Mouse (Mus musculus) spleen, adult 2 months (tissue): ENCODE measurements around the gene Tgm6. TPM values are rescaled to one million over a fixed set of nuclear protein-coding genes. Genes with fewer than 3 reads are reported as not detected.

Experiments used
- DNase-seq, 2 experiments: peaks; one replicate each; pipeline versions ENCODE4 v3.0.0 to v3.0.0-alpha.2; 2012 to 2021; ENCODE audit warnings: low spot score in 2 of 2, low read depth in 1 of 2
- H3K27ac ChIP-seq: fragments of 200-500 bp; 2 replicates; pipeline ENCODE4 v1.5.1; 2012; ENCODE audit warnings: low read length, inconsistent platforms; ENCODE audit not compliant: insufficient read depth
- H3K27me3 ChIP-seq: fragments of 200-500 bp; 2 replicates; pipeline ENCODE4 v1.6.1; 2012; ENCODE audit warnings: mild to moderate bottlenecking, moderate library complexity, low read length, inconsistent platforms; ENCODE audit not compliant: control insufficient read depth, insufficient read depth
- H3K36me3 ChIP-seq: fragments of 200-500 bp; 2 replicates; pipeline ENCODE4 v1.6.1; 2012; ENCODE audit warnings: mild to moderate bottlenecking, low read length, inconsistent platforms; ENCODE audit not compliant: control insufficient read depth, insufficient read depth
- H3K4me1 ChIP-seq: fragments of 200-500 bp; 2 replicates; pipeline ENCODE4 v1.6.1; 2011; ENCODE audit warnings: inconsistent platforms; ENCODE audit not compliant: control insufficient read depth, insufficient read depth, insufficient read length
- H3K4me3 ChIP-seq: fragments of 200-500 bp; 2 replicates; pipeline ENCODE4 v1.5.1; 2011; ENCODE audit warnings: mild to moderate bottlenecking, inconsistent platforms; ENCODE audit not compliant: insufficient read depth, insufficient read length; ENCODE audit errors: extremely low read depth
- CTCF ChIP-seq: fragments of 200-500 bp; IDR thresholded peaks from 2 replicates; pipeline ENCODE4 v1.5.1; 2011; ENCODE audit warnings: mild to moderate bottlenecking, inconsistent platforms; ENCODE audit not compliant: insufficient read depth, insufficient read length, insufficient replicate concordance; ENCODE audit errors: extremely low read depth
- POLR2A ChIP-seq: fragments of 200-500 bp; IDR thresholded peaks from 2 replicates; pipeline ENCODE4 v1.6.1; 2011; ENCODE audit warnings: low read depth, low read length, inconsistent platforms
- WGBS: fragments of 180-500 bp; shearing (Covaris S2); methylation state at CpG from one replicate; pipeline ENCODE4 v1.1.7; 2018; 5-methylcytosine and 5-hydroxymethylcytosine counted together
- polyA plus RNA-seq: library from polyadenylated mRNA; depleted of rRNA; stranded (reverse); fragments of >200 nt; gene quantifications from 2 replicates; pipeline ENCODE4 v1.2.3, GENCODE M21; 2012; rRNA removed

Gene Tgm6
- polyA plus RNA-seq: not detected in 2 replicates

GRCm38 (mm10) chr2:130112116-130112515 lies at the start of gene Tgm6:
Tgm6 (plus strand) TSS chr2:130112416.
- Histone ChIP-seq H3K27me3 (no peaks in the 10 kb centered on the region), H3K27ac (no peak within 1 kb of the TSS), H3K36me3 (no peaks in the 10 kb centered on the region), H3K4me3 (no peak within 1 kb of the TSS), H3K4me1 (no peaks in the 10 kb centered on the region)
- TF ChIP-seq CTCF (no peak), POLR2A (no peak)
- WGBS: 69% methylated on average over 4 of the region's 4 CpGs
- no peak for DNase-seq

GRCm38 (mm10) chr2:130068228-130068627 lies 44.0 kb upstream of the Tgm6 start:
- no peaks in the 10 kb centered on the region for H3K27me3 ChIP-seq
- no peak overlapping the region for H3K4me3 ChIP-seq
- no peaks in the 10 kb centered on the region for H3K36me3 ChIP-seq
- no peaks in the 10 kb centered on the region for H3K4me1 ChIP-seq
- no peak overlapping the region for H3K27ac ChIP-seq
- WGBS: 34% methylated on average over 3 of the region's 3 CpGs
- DNase-seq: no peak
- TF ChIP-seq POLR2A: no peak
- TF ChIP-seq CTCF: no peak

GRCm38 (mm10) chr2:130070396-130070795 lies 41.8 kb upstream of the Tgm6 start:
- no peaks in the 10 kb centered on the region for H3K4me1 ChIP-seq
- no peak overlapping the region for H3K27ac ChIP-seq
- no peak for DNase-seq
- no peaks in the 10 kb centered on the region for H3K27me3 ChIP-seq
- no peak overlapping the region for H3K4me3 ChIP-seq
- TF ChIP-seq CTCF (no peak), POLR2A (no peak)
- no peaks in the 10 kb centered on the region for H3K36me3 ChIP-seq
- 86% methylated on average over 2 of the region's 2 CpGs for WGBS

- Histone ChIP-seq H3K4me3 (no peak overlapping the region), H3K27ac (no peak overlapping the region), H3K27me3 (no peaks in the 10 kb centered on the region), H3K4me1 (no peaks in the 10 kb centered on the region), H3K36me3 (no peaks in the 10 kb centered on the region)
- TF ChIP-seq CTCF (no peak), POLR2A (no peak)
- DNase-seq: no peak
- WGBS: 65% methylated on average over 4 of the region's 4 CpGs
Observed at GRCm38 (mm10) chr2:130112804-130113203, 588 bp downstream of the Tgm6 start.

GRCm38 (mm10) chr2:130113379-130113778 lies 1.2 kb downstream of the Tgm6 start:
- Histone ChIP-seq H3K27me3 (no peaks in the 10 kb centered on the region), H3K36me3 (no peaks in the 10 kb centered on the region), H3K4me3 (no peak overlapping the region), H3K4me1 (no peaks in the 10 kb centered on the region), H3K27ac (no peak overlapping the region)
- WGBS: 10% methylated on average over 3 of the region's 3 CpGs
- no peak for DNase-seq
- TF ChIP-seq POLR2A: no peak
- TF ChIP-seq CTCF: no peak

GRCm38 (mm10) chr2:130118649-130119048 lies 6.4 kb downstream of the Tgm6 start:
- Histone ChIP-seq H3K36me3 (no peaks in the 10 kb centered on the region), H3K4me3 (no peak overlapping the region), H3K27ac (no peak overlapping the region), H3K27me3 (no peaks in the 10 kb centered on the region), H3K4me1 (no peaks in the 10 kb centered on the region)
- no peak for TF ChIP-seq POLR2A
- no peak for TF ChIP-seq CTCF
- no peak for DNase-seq
- WGBS: 69% methylated on average over 7 of the region's 7 CpGs

- no peak for DNase-seq
- no peak overlapping the region for H3K4me3 ChIP-seq
- TF ChIP-seq POLR2A (no peak), CTCF (no peak)
- H3K27ac ChIP-seq: no peak overlapping the region
- no peaks in the 10 kb centered on the region; the same call in 1 of the 2 replicates for H3K4me1 ChIP-seq
- no peaks in the 10 kb centered on the region for H3K27me3 ChIP-seq
- no peaks in the 10 kb centered on the region for H3K36me3 ChIP-seq
- 86% methylated on average over 6 of the region's 6 CpGs for WGBS
Observed at GRCm38 (mm10) chr2:130125279-130126059, 13.3 kb downstream of the Tgm6 start.
